Mouse (Mus musculus) MEL (cell line): Measurements from ENCODE around the gene Mss51. TPM values are rescaled to one million over a fixed set of nuclear protein-coding genes. Genes with fewer than 3 reads are reported as not detected.

Source experiments
- DNase-seq: peaks from one replicate; pipeline ENCODE4 v3.0.0; 2011; ENCODE audit warnings: low read depth, low spot score
- H3K27ac ChIP-seq: 2 replicates; pipeline ENCODE4 v1.5.1; 2012; ENCODE audit warnings: low read depth, mild to moderate bottlenecking, control low read depth, low read length, moderate library complexity; ENCODE audit not compliant: control insufficient read depth
- H3K27me3 ChIP-seq, 2 experiments: fragments of 150-350 bp in 1 of 2; sonication (generic) in 1 of 2; 2 replicates each; pipeline ENCODE4 v1.6.1; 2012; ENCODE audit warnings: low read length in 2 of 2, mild to moderate bottlenecking in 2 of 2, improper control_type of control experiment in 1 of 2, moderate library complexity in 1 of 2; ENCODE audit not compliant: insufficient read depth in 2 of 2, control insufficient read depth in 1 of 2
- H3K36me3 ChIP-seq, 2 experiments: 2 replicates each; pipeline ENCODE4 v1.6.1; 2012 to 2014; ENCODE audit warnings: low read length in 2 of 2, improper control_type of control experiment in 1 of 2, inconsistent platforms in 1 of 2, mild to moderate bottlenecking in 1 of 2; ENCODE audit not compliant: insufficient read depth in 2 of 2, control insufficient read depth in 1 of 2
- H3K4me1 ChIP-seq, 2 experiments: fragments of 150-350 bp in 1 of 2; sonication (generic) in 1 of 2; 2 replicates each; pipeline ENCODE4 v1.6.1; 2012; ENCODE audit warnings: low read length in 2 of 2, improper control_type of control experiment in 1 of 2, mild to moderate bottlenecking in 1 of 2; ENCODE audit not compliant: insufficient read depth in 2 of 2, control insufficient read depth in 1 of 2
- H3K4me3 ChIP-seq, 2 experiments: fragments of 150-350 bp in 1 of 2; sonication (generic) in 1 of 2; 2 replicates each; pipeline ENCODE4 v1.5.1; 2012; ENCODE audit warnings: low read depth in 2 of 2, low read length in 2 of 2, mild to moderate bottlenecking in 2 of 2, moderate library complexity in 2 of 2, control low read depth in 1 of 2, improper control_type of control experiment in 1 of 2; ENCODE audit not compliant: control insufficient read depth in 1 of 2, insufficient read depth in 1 of 2
- H3K79me2 ChIP-seq: 2 replicates; pipeline ENCODE4 v1.6.1; 2012; ENCODE audit warnings: mild to moderate bottlenecking, low read length, moderate library complexity; ENCODE audit not compliant: control insufficient read depth, poor library complexity, insufficient read depth
- H3K9ac ChIP-seq: 2 replicates; pipeline ENCODE4 v1.6.1; 2012; ENCODE audit warnings: low read depth, mild to moderate bottlenecking, control low read depth, low read length, moderate library complexity; ENCODE audit not compliant: control insufficient read depth, poor library complexity, severe bottlenecking
- H3K9me3 ChIP-seq: fragments of 150-350 bp; sonication (generic); replicated peaks from 2 replicates; pipeline ENCODE4 v1.6.1; 2012; ENCODE audit warnings: mild to moderate bottlenecking, low read length, improper control_type of control experiment, moderate library complexity; ENCODE audit not compliant: insufficient read depth
- CHD1 ChIP-seq: IDR thresholded peaks from 2 replicates; pipeline ENCODE4 v1.6.1; 2012; ENCODE audit warnings: low read depth, mild to moderate bottlenecking, inconsistent platforms, low read length, improper control_type of control experiment
- EP300 ChIP-seq, 2 experiments: IDR thresholded peaks; 2 replicates each; pipeline ENCODE4 v1.6.1; 2011; ENCODE audit warnings: improper control_type of control experiment in 2 of 2, low read length in 2 of 2, low read depth in 1 of 2, mild to moderate bottlenecking in 1 of 2
- ETS1 ChIP-seq: IDR thresholded peaks from 2 replicates; pipeline ENCODE4 v1.6.1; 2012; ENCODE audit warnings: low read depth, mild to moderate bottlenecking, inconsistent platforms, low read length, improper control_type of control experiment, moderate library complexity
- GABPA ChIP-seq: IDR thresholded peaks from 2 replicates; pipeline ENCODE4 v1.6.1; 2012; ENCODE audit warnings: low read depth, mild to moderate bottlenecking, inconsistent platforms, low read length, improper control_type of control experiment, moderate library complexity
- GATA1 ChIP-seq: IDR thresholded peaks from 2 replicates; pipeline ENCODE4 v1.6.1; 2011; ENCODE audit warnings: low read depth, low read length, improper control_type of control experiment
- JUND ChIP-seq: IDR thresholded peaks from 2 replicates; pipeline ENCODE4 v1.6.1; 2011; ENCODE audit warnings: low read depth, mild to moderate bottlenecking, improper control_type of control experiment, low read length
- KAT2A ChIP-seq: conservative IDR thresholded peaks from 2 replicates; pipeline ENCODE4 v1.6.1; 2012; ENCODE audit warnings: low read depth, low read length, improper control_type of control experiment, inconsistent platforms
- MAFK ChIP-seq: IDR thresholded peaks from 2 replicates; pipeline ENCODE4 v1.6.1; 2011; ENCODE audit warnings: low read depth, mild to moderate bottlenecking, low read length, improper control_type of control experiment, borderline replicate concordance
- MAX ChIP-seq: IDR thresholded peaks from 2 replicates; pipeline ENCODE4 v1.6.1; 2011; ENCODE audit warnings: low read length, improper control_type of control experiment
- MXI1 ChIP-seq: IDR thresholded peaks from 2 replicates; pipeline ENCODE4 v1.6.1; 2011; ENCODE audit warnings: mild to moderate bottlenecking, low read depth, low read length, improper control_type of control experiment
- POLR2A ChIP-seq, 2 experiments: IDR thresholded peaks; 2 replicates each; pipeline ENCODE4 v1.6.1; 2011 to 2012; ENCODE audit warnings: low read length in 2 of 2, mild to moderate bottlenecking in 2 of 2, control low read depth in 1 of 2, improper control_type of control experiment in 1 of 2, low read depth in 1 of 2, moderate library complexity in 1 of 2; ENCODE audit not compliant: control insufficient read depth in 1 of 2, insufficient read depth in 1 of 2, poor library complexity in 1 of 2
- POLR2AphosphoS2 ChIP-seq: IDR thresholded peaks from 2 replicates; pipeline ENCODE4 v1.6.1; 2011; ENCODE audit warnings: low read length, improper control_type of control experiment
- SIN3A ChIP-seq: IDR thresholded peaks from 2 replicates; pipeline ENCODE4 v1.6.1; 2012; ENCODE audit warnings: low read length, improper control_type of control experiment, inconsistent platforms
- SMC3 ChIP-seq: IDR thresholded peaks from 2 replicates; pipeline ENCODE4 v1.6.1; 2011; ENCODE audit warnings: low read depth, low read length, improper control_type of control experiment
- TAL1 ChIP-seq: IDR thresholded peaks from 2 replicates; pipeline ENCODE4 v1.6.1; 2012; ENCODE audit warnings: mild to moderate bottlenecking, inconsistent platforms, low read length, moderate library complexity, mixed read lengths
- TBP ChIP-seq: IDR thresholded peaks from 2 replicates; pipeline ENCODE4 v1.8.0; 2011; ENCODE audit warnings: low read depth, low read length, improper control_type of control experiment
- TCF12 ChIP-seq: IDR thresholded peaks from 2 replicates; pipeline ENCODE4 v1.6.1; 2014; ENCODE audit warnings: low read depth, mild to moderate bottlenecking, inconsistent platforms, low read length, improper control_type of control experiment, moderate library complexity
- USF1 ChIP-seq: IDR thresholded peaks from 2 replicates; pipeline ENCODE4 v1.6.1; 2014; ENCODE audit warnings: low read depth, mild to moderate bottlenecking, inconsistent platforms, low read length, improper control_type of control experiment, moderate library complexity
- USF2 ChIP-seq, 2 experiments: IDR thresholded peaks; 2 replicates each; pipeline ENCODE4 v1.6.1; 2011 to 2012; ENCODE audit warnings: improper control_type of control experiment in 2 of 2, low read length in 2 of 2, borderline replicate concordance in 1 of 2, inconsistent platforms in 1 of 2, low read depth in 1 of 2, mild to moderate bottlenecking in 1 of 2; ENCODE audit not compliant: insufficient read depth in 1 of 2
- polyA plus RNA-seq, 2 experiments: library from polyadenylated mRNA; stranded (reverse) in 1 of 2; unstranded in 1 of 2; fragments of >175 nt in 1 of 2; fragments of >200 nt in 1 of 2; gene quantifications; 2 replicates each; pipeline versions ENCODE4 v1.2.1 to v1.2.4; 2012; ENCODE audit warnings: low replicate concordance in 2 of 2, low read depth in 1 of 2; ENCODE audit not compliant: insufficient read length in 2 of 2, insufficient read depth in 1 of 2, missing spikeins in 1 of 2
- total RNA-seq: library from RNA; depleted of rRNA; stranded (reverse); fragments of 300-350 nt; gene quantifications from 2 replicates; pipeline ENCODE4 v1.2.3, GENCODE M21; 2012

The Mss51 gene
- total and polyA plus RNA-seq, 3 experiments: 0.62 to 1.1 TPM; not detected in 1

- TF ChIP-seq MXI1: peak; percentile 81; the same call in 1 of the 2 replicates
- TF ChIP-seq POLR2A (IDR thresholded peaks at IDR 0.05; ENCODE audit: control insufficient read depth in 1 of 2, insufficient read depth in 1 of 2, low read depth in 1 of 2, low read length in 2 of 2, poor library complexity in 1 of 2): peak; percentile 78 to 98; a peak in 3 of 4 replicates
- TF ChIP-seq TCF12: no peak; the same call in none of the 2 replicates
- no peak for TF ChIP-seq USF1
- TF ChIP-seq GATA1: no peak
- TF ChIP-seq KAT2A: no peak
- TF ChIP-seq POLR2AphosphoS2: peak; percentile 59; the same call in 1 of the 2 replicates
- TF ChIP-seq, all 39 proteins: peak for 9
Measured at GRCm38 (mm10) chr14:20545529-20546331, 49.0 kb upstream of the Mss51 start (continued).

- Histone ChIP-seq H3K27ac (peak overlapping the region; percentile 31; the same call in 1 of the 2 replicates), H3K27me3 (no peaks in the 10 kb centered on the region), H3K9ac (peak overlapping the region; percentile 98), H3K4me1 (peaks cover 11 to 12% of the 10 kb centered on the region in 2 experiments), H3K36me3 (peaks cover 0 to 39% of the 10 kb centered on the region in 2 experiments; a peak in 2 of 4 replicates), H3K4me3 (peak overlapping the region; percentile 46 to 90), H3K79me2 (peaks cover 30% of the 10 kb centered on the region), H3K9me3 (no peaks in the 10 kb centered on the region)
- DNase-seq: peak; percentile 67
- TF ChIP-seq SIN3A (peak; percentile 51), JUND (no peak), TBP (peak; percentile 79), EP300 (IDR thresholded peaks at IDR 0.05; ENCODE audit: low read depth in 1 of 2, low read length in 2 of 2) (peak in 1 of 2 experiments; percentile 31; a peak in 2 of 4 replicates), ETS1 (0 out of 2 replicates have a peak, but pooled peaks have one; percentile 25), TAL1 (peak; percentile 49; the same call in 1 of the 2 replicates), MAX (no peak), SMC3 (no peak), MAFK (no peak), GABPA (no peak), CHD1 (no peak; the same call in 1 of the 2 replicates), USF2 (IDR thresholded peaks at IDR 0.05; ENCODE audit: borderline replicate concordance in 1 of 2, insufficient read depth in 1 of 2, low read depth in 1 of 2, low read length in 2 of 2) (no peak), TCF12 (peak; percentile 42; the same call in 1 of the 2 replicates)
Measured at GRCm38 (mm10) chr14:20544467-20545411, 48.0 kb upstream of the Mss51 start.
